Mouse (Mus musculus) E14TG2a.4 (cell line): ENCODE measurements around the gene Mon1a.

ENCODE experiments used
- H3K27me3 ChIP-seq: 2 replicates; pipeline ENCODE4 v1.6.1; 2014; ENCODE audit warnings: low read length, control low read depth; ENCODE audit not compliant: insufficient read depth
- H3K36me3 ChIP-seq: 2 replicates; pipeline ENCODE4 v1.6.1; 2014; ENCODE audit warnings: low read length, control low read depth; ENCODE audit not compliant: insufficient read depth
- H3K4me1 ChIP-seq: replicated peaks from 2 replicates; pipeline ENCODE4 v1.6.1; 2014; ENCODE audit warnings: low read depth, low read length, control low read depth
- H3K4me3 ChIP-seq: replicated peaks from 2 replicates; pipeline ENCODE4 v1.5.1; 2014; ENCODE audit warnings: mild to moderate bottlenecking, low read length
- H3K9me3 ChIP-seq: 2 replicates; pipeline ENCODE4 v1.6.1; 2014; ENCODE audit warnings: low read length, control low read depth
- CTCF ChIP-seq: conservative IDR thresholded peaks from 2 replicates; pipeline ENCODE4 v1.5.1; 2014; ENCODE audit warnings: low read length
- NANOG ChIP-seq: IDR thresholded peaks from 2 replicates; pipeline ENCODE4 v1.6.1; 2014; ENCODE audit warnings: borderline replicate concordance, low read length, mixed read lengths
- POU5F1 ChIP-seq: IDR thresholded peaks from 2 replicates; pipeline ENCODE4 v1.6.1; 2014; ENCODE audit warnings: low read length, borderline replicate concordance

Mon1a gene

GRCm38 (mm10) chr9:107887804-107888266 is at the start of gene Mon1a:
Mon1a (plus strand) TSS chr9:107888151.
- Histone ChIP-seq H3K9me3 (no peaks in the 10 kb centered on the region), H3K36me3 (no peaks in the 10 kb centered on the region), H3K4me1 (peaks cover 19% of the 10 kb centered on the region), H3K4me3 (peak within 1 kb of the TSS; percentile 86), H3K27me3 (peaks cover 13% of the 10 kb centered on the region)
- no peak for TF ChIP-seq NANOG

GRCm38 (mm10) chr9:107838869-107839268 is 49.1 kb upstream of the Mon1a start:
- Histone ChIP-seq H3K4me1 (no peaks in the 10 kb centered on the region), H3K36me3 (peaks cover 21% of the 10 kb centered on the region), H3K4me3 (no peak overlapping the region), H3K27me3 (no peaks in the 10 kb centered on the region), H3K9me3 (no peaks in the 10 kb centered on the region)
- TF ChIP-seq CTCF (no peak), NANOG (no peak), POU5F1 (no peak)

GRCm38 (mm10) chr9:107842709-107843108 is 45.2 kb upstream of the Mon1a start:
- H3K4me3 ChIP-seq: no peak overlapping the region
- no peaks in the 10 kb centered on the region for H3K4me1 ChIP-seq
- H3K27me3 ChIP-seq: no peaks in the 10 kb centered on the region
- no peak for TF ChIP-seq NANOG
- H3K36me3 ChIP-seq: peaks cover 36% of the 10 kb centered on the region
- H3K9me3 ChIP-seq: no peaks in the 10 kb centered on the region

GRCm38 (mm10) chr9:107848922-107849321 is 39.0 kb upstream of the Mon1a start:
- H3K9me3 ChIP-seq: no peaks in the 10 kb centered on the region
- H3K4me1 ChIP-seq: no peaks in the 10 kb centered on the region
- no peaks in the 10 kb centered on the region for H3K27me3 ChIP-seq
- peaks cover 68% of the 10 kb centered on the region for H3K36me3 ChIP-seq
- no peak overlapping the region for H3K4me3 ChIP-seq
- TF ChIP-seq NANOG (no peak), POU5F1 (no peak), CTCF (no peak)

GRCm38 (mm10) chr9:107858343-107858742 is 29.6 kb upstream of the Mon1a start:
- TF ChIP-seq NANOG (no peak), CTCF (no peak), POU5F1 (no peak)
- peaks cover 36% of the 10 kb centered on the region for H3K36me3 ChIP-seq
- peaks cover 4% of the 10 kb centered on the region; the same call in 1 of the 2 replicates for H3K4me1 ChIP-seq
- H3K9me3 ChIP-seq: no peaks in the 10 kb centered on the region
- no peaks in the 10 kb centered on the region for H3K27me3 ChIP-seq
- H3K4me3 ChIP-seq: no peak overlapping the region

- no peak for TF ChIP-seq NANOG
- H3K36me3 ChIP-seq: peaks cover 29% of the 10 kb centered on the region
- no peak overlapping the region for H3K4me3 ChIP-seq
- H3K9me3 ChIP-seq: peaks cover 11% of the 10 kb centered on the region
- H3K4me1 ChIP-seq: peaks cover 4% of the 10 kb centered on the region; the same call in 1 of the 2 replicates
- no peaks in the 10 kb centered on the region for H3K27me3 ChIP-seq
These were observed 23.5 kb upstream of the Mon1a start for GRCm38 (mm10) chr9:107864493-107864892.

- TF ChIP-seq NANOG (no peak), POU5F1 (no peak)
These were observed 21.9 kb upstream of the Mon1a start for GRCm38 (mm10) chr9:107866081-107866480.

GRCm38 (mm10) chr9:107872350-107873098 is 15.4 kb upstream of the Mon1a start:
- Histone ChIP-seq H3K4me3 (peak overlapping the region; percentile 97), H3K4me1 (peaks cover 23% of the 10 kb centered on the region), H3K27me3 (peaks cover 6% of the 10 kb centered on the region; the same call in 1 of the 2 replicates), H3K36me3 (peaks cover 15% of the 10 kb centered on the region; the same call in 1 of the 2 replicates), H3K9me3 (no peaks in the 10 kb centered on the region)
- TF ChIP-seq POU5F1: no peak
- no peak for TF ChIP-seq NANOG
- no peak for TF ChIP-seq CTCF

More at GRCm38 (mm10) chr9:107866081-107866480, 21.9 kb upstream of the Mon1a start:
- Histone ChIP-seq H3K4me1 (peaks cover 6% of the 10 kb centered on the region), H3K36me3 (peaks cover 28% of the 10 kb centered on the region), H3K4me3 (no peak overlapping the region), H3K27me3 (no peaks in the 10 kb centered on the region), H3K9me3 (peaks cover 11% of the 10 kb centered on the region)

DNA sequence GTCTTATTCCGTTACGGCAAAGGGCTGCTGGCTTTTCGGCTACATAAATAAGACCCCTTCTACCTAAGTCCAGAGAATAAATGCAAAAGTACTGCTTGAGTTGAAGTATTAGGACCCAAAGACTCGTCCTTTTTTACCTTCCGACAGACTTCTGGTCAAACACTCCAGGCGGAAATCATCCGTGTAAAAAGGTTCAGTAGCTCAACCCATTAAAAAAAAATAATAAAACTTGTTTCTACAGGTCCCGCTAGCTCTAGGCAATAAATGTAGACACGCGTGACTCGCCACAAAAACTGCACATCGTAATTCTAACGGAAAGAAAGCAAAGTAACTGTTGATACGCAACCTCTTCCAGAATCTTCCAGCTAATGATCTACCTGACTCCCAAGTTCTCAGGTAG is 14.8 kb upstream of the Mon1a start, which contains the start of gene Rbm6:
TSS of gene Rbm6 (minus strand) at position 101 of the 400 bp plus-strand sequence.
- H3K4me3 ChIP-seq: peak within 1 kb of the TSS; percentile 97
- H3K9me3 ChIP-seq: no peaks in the 10 kb centered on the region
- H3K36me3 ChIP-seq: peaks cover 9% of the 10 kb centered on the region; the same call in 1 of the 2 replicates
- H3K27me3 ChIP-seq: peaks cover 8% of the 10 kb centered on the region; the same call in 1 of the 2 replicates
- H3K4me1 ChIP-seq: peaks cover 23% of the 10 kb centered on the region
- TF ChIP-seq CTCF (no peak), POU5F1 (no peak), NANOG (no peak)
